14 mouse cellular contexts compared by ENCODE assay signal in the genomic region with DNA sequence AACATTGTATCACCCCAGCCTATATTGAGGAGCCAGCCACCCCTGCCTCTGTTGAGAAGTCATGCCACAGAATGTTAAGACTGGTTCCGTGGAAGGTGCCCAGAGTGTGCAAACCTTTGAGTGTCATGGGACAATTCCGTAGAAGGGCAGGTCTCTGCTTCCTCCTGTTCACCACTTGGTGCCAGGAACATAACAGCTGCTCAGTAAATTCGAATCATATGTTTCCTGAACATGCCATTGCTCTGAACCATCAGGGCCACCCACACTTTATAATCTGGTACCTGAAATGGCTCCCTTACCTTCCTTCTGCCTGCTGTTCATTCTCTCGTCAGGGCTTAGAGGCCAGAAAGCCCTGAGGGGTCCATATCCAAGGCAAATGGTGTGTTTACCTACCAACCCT.
A peak's percentile ranks its signal among the peaks of the same experiment; 100 is the strongest.
DNase-seq lines count a peak whose midpoint lies in the region.
"Had no signal": no experiment of that assay in that cellular context is flagged by ENCODE, and none has a peak within 500 bp of the region (broad histone marks: within the 10 kb centered on the region; RNA-seq: fewer than 3 reads in every experiment).

No protein-coding gene starts in this region.

- DNase-seq in layer of hippocampus, adult 11-12 months (ENCODE audit: low spot score): peak; percentile 32
- no peak for DNase-seq in layer of hippocampus, adult 9-10 months (ENCODE audit: low spot score)
- DNase-seq in layer of hippocampus, adult 9-11 months: peak; percentile 41
- DNase-seq in layer of hippocampus, postnatal 36 days: no peak
- DNase-seq: adrenal gland, adult 2 months; adrenal gland, adult 8-10 months; adrenal gland, postnatal 10 days; adrenal gland, postnatal 14 days; adrenal gland, postnatal 25 days; adrenal gland, postnatal 36 days; B cell, adult 2 months; cerebellum, adult 11 months; cerebellum, adult 11-12 months; cerebellum, adult 18-20 months had no signal

Comparison
In these comparisons a context has a peak if more than half of its experiments do, and no peak if none do; other contexts are left out.
1. DNase-seq: peak in layer of hippocampus, adult 11-12 months (single experiment) and layer of hippocampus, adult 9-11 months (single experiment); none in layer of hippocampus, adult 9-10 months (single experiment) and layer of hippocampus, postnatal 36 days (0 of 2).